ENCODE assay signal across 8 mouse cellular contexts in genomic region chr15:59783782-59784555, GRCm38 (mm10).
DNase-seq lines count a peak whose midpoint lies in the region; ATAC-seq lines count a peak whose summit lies in the region.

No protein-coding gene starts in this region.

- 8% methylated on average over 22 of the region's 22 CpGs for WGBS in forebrain, embryonic 13.5 days
- WGBS in hindbrain, embryonic 12.5 days = 14% methylated on average over 22 of the region's 22 CpGs
- 10% methylated on average over 22 of the region's 22 CpGs for WGBS in midbrain, embryonic 16.5 days

- no peaks in the 10 kb centered on the region for H3K27me3 ChIP-seq in forebrain, embryonic 13.5 days
- no peaks in the 10 kb centered on the region for H3K27me3 ChIP-seq in hindbrain, embryonic 12.5 days
- H3K27me3 ChIP-seq in midbrain, embryonic 16.5 days (ENCODE audit: control insufficient read depth, insufficient read depth, low read depth, low read length) = no peaks in the 10 kb centered on the region

- H3K4me2 ChIP-seq in forebrain, embryonic 13.5 days = peak overlapping the region; percentile 54
- H3K4me2 ChIP-seq in hindbrain, embryonic 12.5 days (replicated peaks) = peak overlapping the region; percentile 43
- peak overlapping the region; percentile 45 for H3K4me2 ChIP-seq in midbrain, embryonic 16.5 days (ENCODE audit: low read length)

- peaks cover 5% of the 10 kb centered on the region for H3K9me3 ChIP-seq in forebrain, embryonic 13.5 days (replicated peaks)
- H3K9me3 ChIP-seq in hindbrain, embryonic 12.5 days (replicated peaks) = 0 out of 2 replicates have a peak, but pooled peaks cover 7% of the 10 kb centered on the region
- H3K9me3 ChIP-seq in midbrain, embryonic 16.5 days (replicated peaks; ENCODE audit: control insufficient read depth, low read length, poor library complexity, severe bottlenecking) = no peaks in the 10 kb centered on the region

- ATAC-seq in forebrain, embryonic 13.5 days = peak; percentile 81
- peak; percentile 79; the same call in 1 of the 2 replicates for ATAC-seq in hindbrain, embryonic 12.5 days (ENCODE audit: low FRiP score)
- peak; percentile 70 for ATAC-seq in midbrain, embryonic 16.5 days
- no peak for ATAC-seq in cerebellum, adult (ENCODE audit: insufficient number of reproducible peaks, low FRiP score, low TSS enrichment)

- peak overlapping the region; percentile 23 for H3K4me3 ChIP-seq in forebrain, embryonic 13.5 days
- H3K4me3 ChIP-seq in hindbrain, embryonic 12.5 days = peak overlapping the region; percentile 7; the same call in 1 of the 2 replicates
- H3K4me3 ChIP-seq in midbrain, embryonic 16.5 days (ENCODE audit: low read depth, low read length) = 0 out of 2 replicates have a peak overlapping the region, but pooled peaks have one; percentile 12

- H3K27ac ChIP-seq in forebrain, embryonic 13.5 days = no peak overlapping the region; the same call in 1 of the 2 replicates
- no peak overlapping the region; the same call in 1 of the 2 replicates for H3K27ac ChIP-seq in hindbrain, embryonic 12.5 days
- H3K27ac ChIP-seq in midbrain, embryonic 16.5 days (ENCODE audit: low read length) = peak overlapping the region; percentile 23; the same call in 1 of the 2 replicates

- H3K36me3 ChIP-seq in forebrain, embryonic 13.5 days (ENCODE audit: poor library complexity, severe bottlenecking) = no peaks in the 10 kb centered on the region
- no peaks in the 10 kb centered on the region for H3K36me3 ChIP-seq in hindbrain, embryonic 12.5 days
- no peaks in the 10 kb centered on the region for H3K36me3 ChIP-seq in midbrain, embryonic 16.5 days (ENCODE audit: control insufficient read depth, insufficient read depth, low read length)

- peak overlapping the region; percentile 46; the same call in 1 of the 2 replicates for H3K9ac ChIP-seq in forebrain, embryonic 13.5 days
- H3K9ac ChIP-seq in hindbrain, embryonic 12.5 days = no peak overlapping the region
- peak overlapping the region; percentile 31; the same call in 1 of the 2 replicates for H3K9ac ChIP-seq in midbrain, embryonic 16.5 days (ENCODE audit: low read depth, low read length)

- peak; percentile 11 to 16 for DNase-seq in layer of hippocampus, postnatal 10 days (ENCODE audit: low spot score in 2 of 2)
- no peak for DNase-seq in layer of hippocampus, adult 18-20 months (ENCODE audit: low spot score in 2 of 2)
- peak; percentile 55 for DNase-seq in liver
- DNase-seq in spleen, adult 12 weeks (ENCODE audit: low spot score) = no peak

- H3K4me1 ChIP-seq in forebrain, embryonic 13.5 days = peaks cover 16% of the 10 kb centered on the region; the same call in 1 of the 2 replicates
- peaks cover 16% of the 10 kb centered on the region for H3K4me1 ChIP-seq in hindbrain, embryonic 12.5 days
- H3K4me1 ChIP-seq in midbrain, embryonic 16.5 days (ENCODE audit: control insufficient read depth, insufficient read depth, low read length) = peaks cover 14% of the 10 kb centered on the region

Comparison
In these comparisons a context has a peak if more than half of its experiments do, and no peak if none do; other contexts are left out.
1. DNase-seq: peak in layer of hippocampus, postnatal 10 days (2 of 2) and liver (single experiment); none in layer of hippocampus, adult 18-20 months (0 of 2) and spleen, adult 12 weeks (single experiment).
2. Peak in every context shown above with its lines, with median percentiles within 50 percentile points of each other: H3K4me2 ChIP-seq and H3K4me3 ChIP-seq.